ENCODE assay signal across 8 mouse cellular contexts in the genomic region with DNA sequence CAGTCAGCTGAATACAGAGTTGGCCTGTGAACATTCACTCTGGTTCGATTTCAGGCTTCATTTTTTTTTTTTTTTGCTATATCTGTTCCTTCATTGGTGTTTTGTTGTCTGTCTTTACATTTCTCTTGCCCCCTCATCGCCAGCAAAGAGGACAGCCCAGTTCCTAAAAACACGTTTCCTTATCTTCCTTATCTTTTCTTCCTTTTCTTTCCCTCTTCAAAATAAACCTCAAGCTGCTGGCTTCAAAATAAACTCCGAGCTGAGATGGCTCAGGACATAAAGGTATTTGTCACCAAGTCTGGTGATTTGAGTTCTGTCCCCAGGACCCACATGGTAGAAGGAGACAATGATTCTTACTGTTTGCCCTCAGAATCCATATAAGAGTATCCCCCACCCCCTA. TPM values are rescaled to one million over a fixed set of nuclear protein-coding genes. Genes with fewer than 3 reads are reported as not detected.
DNase-seq lines count a peak whose midpoint lies in the region; ATAC-seq and TF ChIP-seq lines count a peak whose summit lies in the region.

No protein-coding gene starts in this region.

- no peak for TF ChIP-seq RAD21 in CH12.LX (IDR thresholded peaks at IDR 0.05; ENCODE audit: low read depth, low read length)

- H3K36me3 ChIP-seq in heart, embryonic 11.5 days (ENCODE audit: control insufficient read depth, insufficient read depth, low read length), result peaks cover 23% of the 10 kb centered on the region
- peaks cover 27 to 41% of the 10 kb centered on the region in 2 experiments for H3K36me3 ChIP-seq in CH12.LX (replicated peaks in 1 of 2; ENCODE audit: control insufficient read depth in 1 of 2, insufficient read depth in 1 of 2, low read length in 1 of 2)
- H3K36me3 ChIP-seq in forebrain, embryonic 15.5 days, result peaks cover 39% of the 10 kb centered on the region
- H3K36me3 ChIP-seq in liver, embryonic 16.5 days (ENCODE audit: control insufficient read depth, insufficient read depth), result peaks cover 17% of the 10 kb centered on the region

- peaks cover 11% of the 10 kb centered on the region; the same call in 1 of the 2 replicates for H3K79me2 ChIP-seq in CH12.LX (replicated peaks; ENCODE audit: control insufficient read depth, extremely low read depth, insufficient read depth, poor library complexity, severe bottlenecking)

- WGBS in heart, embryonic 11.5 days (ENCODE audit: insufficient replicate concordance), result 10% methylated on average over 4 of the region's 4 CpGs
- whole genome bisulfite sequencing in forebrain, embryonic 15.5 days, result 35% methylated on average over 4 of the region's 4 CpGs
- 3% methylated on average over 4 of the region's 4 CpGs for WGBS in liver, embryonic 16.5 days (ENCODE audit: insufficient replicate concordance)

- DNase-seq in heart, postnatal 4 days, result no peak
- DNase-seq in CH12.LX (ENCODE audit: extremely low read depth), result no peak
- DNase-seq in gastrocnemius, adult 18-20 months (ENCODE audit: low spot score), result no peak
- no peak for DNase-seq in retina, embryonic 14.5 days (ENCODE audit: low spot score)
- no peak for DNase-seq in urinary bladder, postnatal 25 days (ENCODE audit: low spot score)

- peak overlapping the region; percentile 81 for H3K4me2 ChIP-seq in heart, embryonic 11.5 days
- H3K4me2 ChIP-seq in CH12.LX (ENCODE audit: insufficient read depth, low read depth, poor library complexity, severe bottlenecking), result peak overlapping the region; percentile 92
- peak overlapping the region; percentile 79 for H3K4me2 ChIP-seq in forebrain, embryonic 15.5 days (replicated peaks)
- peak overlapping the region; percentile 74 for H3K4me2 ChIP-seq in liver, embryonic 16.5 days (ENCODE audit: low read depth, low read length)

- no peak for TF ChIP-seq POLR2A in CH12.LX (IDR thresholded peaks at IDR 0.05; ENCODE audit: low read depth, low read length)

- dilution Hi-C loops in CH12.LX (cut with MboI; ENCODE audit: extremely low pct_ligation_motif_present, extremely low pct_unique_long_range_greater_than_20kb, low sequenced_read_pairs), result no loop called here

- ATAC-seq in heart, embryonic 11.5 days (replicated peaks; ENCODE audit: insufficient number of reproducible peaks, low FRiP score, low TSS enrichment), result no peak
- ATAC-seq in forebrain, embryonic 15.5 days (replicated peaks), result no peak
- no peak for ATAC-seq in liver, embryonic 16.5 days (ENCODE audit: low read depth)

- no peaks in the 10 kb centered on the region for H3K27me3 ChIP-seq in heart, embryonic 11.5 days (ENCODE audit: control insufficient read depth, insufficient read depth, low read length)
- H3K27me3 ChIP-seq in CH12.LX (replicated peaks), result no peaks in the 10 kb centered on the region
- no peaks in the 10 kb centered on the region for H3K27me3 ChIP-seq in forebrain, embryonic 15.5 days
- H3K27me3 ChIP-seq in liver, embryonic 16.5 days (ENCODE audit: control insufficient read depth, insufficient read depth, low read depth, low read length), result no peaks in the 10 kb centered on the region

- H3K4me3 ChIP-seq in heart, embryonic 11.5 days (ENCODE audit: low read depth, low read length), result peak overlapping the region; percentile 99
- H3K4me3 ChIP-seq in CH12.LX (replicated peaks in 1 of 3; ENCODE audit: low read depth in 2 of 3, low read length in 2 of 3, poor library complexity in 1 of 3), result peak overlapping the region; percentile 66 to 87 (median 80)
- peak overlapping the region; percentile 89 for H3K4me3 ChIP-seq in forebrain, embryonic 15.5 days
- H3K4me3 ChIP-seq in liver, embryonic 16.5 days (ENCODE audit: low read depth, low read length), result peak overlapping the region; percentile 88

- peak overlapping the region; percentile 86 for H3K9ac ChIP-seq in heart, embryonic 11.5 days (ENCODE audit: low read depth, low read length)
- peak overlapping the region; percentile 42 for H3K9ac ChIP-seq in CH12.LX (ENCODE audit: insufficient read depth, low read depth)
- peak overlapping the region; percentile 81 for H3K9ac ChIP-seq in forebrain, embryonic 15.5 days (replicated peaks)
- peak overlapping the region; percentile 76 for H3K9ac ChIP-seq in liver, embryonic 16.5 days (ENCODE audit: low read depth, low read length)

- no peaks in the 10 kb centered on the region for H3K4me1 ChIP-seq in heart, embryonic 11.5 days (ENCODE audit: control insufficient read depth, insufficient read depth, low read length)
- peaks cover 3 to 31% of the 10 kb centered on the region in 2 experiments; a peak in 3 of 4 replicates for H3K4me1 ChIP-seq in CH12.LX (ENCODE audit: control insufficient read depth in 1 of 2, insufficient read depth in 2 of 2)
- H3K4me1 ChIP-seq in forebrain, embryonic 15.5 days, result peaks cover 15% of the 10 kb centered on the region
- H3K4me1 ChIP-seq in liver, embryonic 16.5 days (ENCODE audit: control insufficient read depth, low read depth, low read length), result peaks cover 10% of the 10 kb centered on the region

- no peak for TF ChIP-seq CTCF in CH12.LX (conservative IDR thresholded peaks at IDR 0.05 in 1 of 2, IDR thresholded peaks at IDR 0.05 in 1 of 2; ENCODE audit: low read depth in 2 of 2, low read length in 2 of 2)

- in situ Hi-C loops in CH12.LX (cut with MboI; ENCODE audit: low pct_ligation_motif_present, low pct_unique_long_range_greater_than_20kb, low sequenced_read_pairs), result no loop called here

- 0 out of 2 replicates have a peak overlapping the region, but pooled peaks have one; percentile 73 for H3K27ac ChIP-seq in heart, embryonic 11.5 days (ENCODE audit: low read depth, low read length)
- no peak overlapping the region for H3K27ac ChIP-seq in CH12.LX (ENCODE audit: insufficient read depth, low read depth)
- H3K27ac ChIP-seq in forebrain, embryonic 15.5 days (replicated peaks), result no peak overlapping the region
- peak overlapping the region; percentile 82 for H3K27ac ChIP-seq in liver, embryonic 16.5 days (ENCODE audit: low read length)

- H3K9me3 ChIP-seq in heart, embryonic 11.5 days (replicated peaks; ENCODE audit: control insufficient read depth, low read length), result no peaks in the 10 kb centered on the region
- H3K9me3 ChIP-seq in CH12.LX (replicated peaks; ENCODE audit: low read length), result no peaks in the 10 kb centered on the region
- H3K9me3 ChIP-seq in forebrain, embryonic 15.5 days, result no peaks in the 10 kb centered on the region
- H3K9me3 ChIP-seq in liver, embryonic 16.5 days (replicated peaks; ENCODE audit: control insufficient read depth, low read length), result no peaks in the 10 kb centered on the region

- TF ChIP-seq EP300 in CH12.LX (IDR thresholded peaks at IDR 0.05; ENCODE audit: low read length), result no peak

TF ChIP-seq in CH12.LX, 34 proteins besides CTCF, POLR2A, EP300 and RAD21 (continues in another document):
- no peak for TF ChIP-seq MAZ (IDR thresholded peaks at IDR 0.05; ENCODE audit: low read depth, low read length)
- no peak for TF ChIP-seq MAX (IDR thresholded peaks at IDR 0.05; ENCODE audit: low read length)
- TF ChIP-seq PAX5 (IDR thresholded peaks at IDR 0.05; ENCODE audit: low read length), result no peak

RNA-seq across cellular contexts. Expression of gene Kat8, which starts 0.6 kb away (rescaled TPM):
- polyA plus RNA-seq in heart, embryonic 11.5 days (2014; fragmentation: Nextera tagmentation; extraction: Ambion mirVana), result 30.7 and 32.6 TPM in 2 replicates
- total RNA-seq in heart, postnatal 4 days (2021), result 10 to 100 TPM; 13.0 to 13.9 TPM
- total RNA-seq in CH12.LX (2012; rRNA removed) (24.3 and 30.3 TPM in 2 replicates), CH12.LX (2014; rRNA removed) (22.9 and 24.0 TPM in 2 replicates)
- 17.5 and 18.0 TPM in 2 replicates for polyA plus RNA-seq in CH12.LX (2012; ENCODE audit: insufficient read length, low read depth)
- 52.7 and 56.5 TPM in 2 replicates for polyA plus RNA-seq in forebrain, embryonic 15.5 days (2015; fragmentation: Nextera tagmentation; extraction: Ambion mirVana)
- 12.9 and 13.3 TPM in 2 replicates for polyA plus RNA-seq in liver, embryonic 16.5 days (2015; fragmentation: Nextera tagmentation; extraction: Ambion mirVana)
- total RNA-seq in gastrocnemius, adult 18-20 months (2021), result 10 to 100 TPM; 23.1 to 24.7 TPM

RNA-seq across cellular contexts. Expression of gene Bckdk, which starts 9.1 kb away (rescaled TPM):
- polyA plus RNA-seq in heart, embryonic 11.5 days (2014; fragmentation: Nextera tagmentation; extraction: Ambion mirVana), result 166 and 174 TPM in 2 replicates
- 100 to 1,000 TPM; 102 to 113 TPM for total RNA-seq in heart, postnatal 4 days (2021)
- total RNA-seq in CH12.LX (2012; rRNA removed), result 37.1 and 38.4 TPM in 2 replicates
- total RNA-seq in CH12.LX (2014; rRNA removed), result 54.9 and 61.8 TPM in 2 replicates
- polyA plus RNA-seq in CH12.LX (2012; ENCODE audit: insufficient read length, low read depth), result 60.0 and 62.7 TPM in 2 replicates
- 81.7 and 84.3 TPM in 2 replicates for polyA plus RNA-seq in forebrain, embryonic 15.5 days (2015; fragmentation: Nextera tagmentation; extraction: Ambion mirVana)
- polyA plus RNA-seq in liver, embryonic 16.5 days (2015; fragmentation: Nextera tagmentation; extraction: Ambion mirVana), result 45.9 and 51.1 TPM in 2 replicates
- 100 to 1,000 TPM; 169 to 173 TPM for total RNA-seq in gastrocnemius, adult 18-20 months (2021)

RNA-seq across cellular contexts. Expression of gene Prss8, which starts 17.0 kb away (rescaled TPM):
- 0.94 and 0.96 TPM in 2 replicates for polyA plus RNA-seq in heart, embryonic 11.5 days (2014; fragmentation: Nextera tagmentation; extraction: Ambion mirVana)
- not detected for total RNA-seq in heart, postnatal 4 days (2021)
- total RNA-seq in CH12.LX (2012; rRNA removed) (0.08 TPM in 1 of 2 replicates, not detected in the other), CH12.LX (2014; rRNA removed) (not detected in 2 replicates)
- not detected in 2 replicates for polyA plus RNA-seq in CH12.LX (2012; ENCODE audit: insufficient read length, low read depth)
- polyA plus RNA-seq in forebrain, embryonic 15.5 days (2015; fragmentation: Nextera tagmentation; extraction: Ambion mirVana), result 0.20 and 0.29 TPM in 2 replicates
- 14.8 and 18.5 TPM in 2 replicates for polyA plus RNA-seq in liver, embryonic 16.5 days (2015; fragmentation: Nextera tagmentation; extraction: Ambion mirVana)
- not detected for total RNA-seq in gastrocnemius, adult 18-20 months (2021)

RNA-seq across cellular contexts. Expression of gene Vkorc1, which starts 17.5 kb away (rescaled TPM):
- 98.7 and 101 TPM in 2 replicates for polyA plus RNA-seq in heart, embryonic 11.5 days (2014; fragmentation: Nextera tagmentation; extraction: Ambion mirVana)
- 10 to 100 TPM; 30.3 to 32.0 TPM for total RNA-seq in heart, postnatal 4 days (2021)
- 0.25 TPM in 1 of 2 replicates, not detected in the other for total RNA-seq in CH12.LX (2012; rRNA removed)
- total RNA-seq in CH12.LX (2014; rRNA removed), result not detected in 2 replicates
- polyA plus RNA-seq in CH12.LX (2012; ENCODE audit: insufficient read length, low read depth), result 0.56 TPM in 1 of 2 replicates, not detected in the other
- polyA plus RNA-seq in forebrain, embryonic 15.5 days (2015; fragmentation: Nextera tagmentation; extraction: Ambion mirVana), result 65.7 and 69.7 TPM in 2 replicates
- 140 and 149 TPM in 2 replicates for polyA plus RNA-seq in liver, embryonic 16.5 days (2015; fragmentation: Nextera tagmentation; extraction: Ambion mirVana)
- 1 to 10 TPM; 7.5 to 9.9 TPM for total RNA-seq in gastrocnemius, adult 18-20 months (2021)

RNA-seq across cellular contexts. Expression of gene Gm21974, which starts 17.7 kb away (rescaled TPM):
- not detected in 2 replicates for polyA plus RNA-seq in heart, embryonic 11.5 days (2014; fragmentation: Nextera tagmentation; extraction: Ambion mirVana)
- total RNA-seq in heart, postnatal 4 days (2021), result not detected
- total RNA-seq in CH12.LX (2012; rRNA removed) (not detected in 2 replicates), CH12.LX (2014; rRNA removed) (not detected in 2 replicates)
- polyA plus RNA-seq in CH12.LX (2012; ENCODE audit: insufficient read length, low read depth), result not detected in 2 replicates
- not detected in 2 replicates for polyA plus RNA-seq in forebrain, embryonic 15.5 days (2015; fragmentation: Nextera tagmentation; extraction: Ambion mirVana)
- polyA plus RNA-seq in liver, embryonic 16.5 days (2015; fragmentation: Nextera tagmentation; extraction: Ambion mirVana), result not detected in 2 replicates
- not detected for total RNA-seq in gastrocnemius, adult 18-20 months (2021)

Comparison
In these comparisons a context has a peak if more than half of its experiments do, and no peak if none do; other contexts are left out.
1. H3K27ac ChIP-seq: peak in heart, embryonic 11.5 days (single experiment) and liver, embryonic 16.5 days (single experiment); none in CH12.LX (single experiment) and forebrain, embryonic 15.5 days (single experiment).
2. Peak in every context shown above with its lines, with median percentiles within 50 percentile points of each other: H3K4me2 ChIP-seq, H3K4me3 ChIP-seq and H3K9ac ChIP-seq.